Mouse (Mus musculus): Measurements from ENCODE around the gene H2al1i. TPM values are rescaled to one million over a fixed set of nuclear protein-coding genes. Genes with fewer than 3 reads are reported as not detected.
"Not testable (repeated sequence)": the region's sequence is repeated elsewhere in the genome, so short reads cannot be mapped to it uniquely, and the experiment has no call there.

The H2al1i gene
- polyA plus RNA-seq, 1 experiment = not detected

- not testable (repeated sequence) for H3K4me1 ChIP-seq (ENCODE audit: control insufficient read depth, insufficient read depth, insufficient read length, low read length); H3K36me3 ChIP-seq (ENCODE audit: control insufficient read depth, insufficient read depth, low read length); H3K27ac ChIP-seq (ENCODE audit: insufficient read depth, low read depth, low read length); H3K27me3 ChIP-seq (ENCODE audit: control insufficient read depth, insufficient read depth, low read length); H3K4me3 ChIP-seq (ENCODE audit: low read depth, low read length)
- no CpG with 5 or more reads among the region's 3 CpGs for WGBS
These were observed 6.5 kb upstream of the H2al1i start, which contains the start of gene H2al1g for GRCm38 (mm10) chrX:11317956-11318355. Gene H2al1g, plus strand, starts transcription at chrX:11318256.

DNA sequence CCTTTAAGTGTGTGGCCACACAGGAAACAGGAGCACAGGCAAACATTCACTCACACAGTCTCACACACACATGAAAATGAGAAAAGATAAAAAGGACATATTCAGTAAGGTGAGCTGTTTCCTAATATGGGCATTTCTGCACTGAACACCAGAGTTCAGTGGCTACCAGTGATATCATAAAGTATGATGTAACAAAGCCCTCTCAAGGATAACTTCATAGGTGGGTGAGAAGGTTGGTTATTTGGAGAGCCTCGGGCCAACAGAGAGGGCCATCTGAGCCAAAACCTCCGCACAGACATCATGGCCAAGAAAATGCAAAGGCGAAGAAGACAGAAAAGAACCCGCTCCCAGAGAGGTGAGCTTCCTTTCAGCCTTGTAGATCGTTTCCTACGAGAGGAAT is 3.3 kb upstream of the H2al1i start, which contains the start of gene H2al1h:
Gene H2al1h (plus strand): TSS at position 301 of the 400 bp plus-strand sequence.
- not testable (repeated sequence) for H3K27ac ChIP-seq (ENCODE audit: insufficient read depth, low read depth, low read length); H3K27me3 ChIP-seq (ENCODE audit: control insufficient read depth, insufficient read depth, low read length); H3K4me1 ChIP-seq (ENCODE audit: control insufficient read depth, insufficient read depth, insufficient read length, low read length); H3K36me3 ChIP-seq (ENCODE audit: control insufficient read depth, insufficient read depth, low read length); H3K4me3 ChIP-seq (ENCODE audit: low read depth, low read length)
- WGBS = no CpG with 5 or more reads among the region's 6 CpGs

DNA sequence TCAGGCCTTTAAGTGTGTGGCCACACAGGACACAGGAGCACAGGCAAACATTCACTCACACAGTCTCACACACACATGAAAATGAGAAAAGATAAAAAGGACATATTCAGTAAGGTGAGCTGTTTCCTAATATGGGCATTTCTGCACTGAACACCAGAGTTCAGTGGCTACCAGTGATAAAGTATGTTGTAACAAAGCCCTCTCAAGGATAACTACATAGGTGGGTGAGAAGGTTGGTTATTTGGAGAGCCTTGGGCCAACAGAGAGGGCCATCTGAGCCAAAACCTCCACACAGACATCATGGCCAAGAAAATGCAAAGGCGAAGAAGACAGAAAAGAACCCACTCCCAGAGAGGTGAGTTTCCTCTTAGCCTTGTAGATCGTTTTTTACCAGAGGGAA is 3.1 kb downstream of the H2al1i start, which contains the start of gene H2al1j:
Gene H2al1j (plus strand): TSS at position 301 of the 400 bp plus-strand sequence.
- not testable (repeated sequence) for H3K27ac ChIP-seq (ENCODE audit: insufficient read depth, low read depth, low read length); H3K36me3 ChIP-seq (ENCODE audit: control insufficient read depth, insufficient read depth, low read length); H3K4me3 ChIP-seq (ENCODE audit: low read depth, low read length); H3K27me3 ChIP-seq (ENCODE audit: control insufficient read depth, insufficient read depth, low read length); H3K4me1 ChIP-seq (ENCODE audit: control insufficient read depth, insufficient read depth, insufficient read length, low read length)
- 94% methylated on average over 2 of the region's 2 CpGs for WGBS

- Histone ChIP-seq H3K4me3 (ENCODE audit: low read depth, low read length) (no peak overlapping the region), H3K36me3 (ENCODE audit: control insufficient read depth, insufficient read depth, low read length) (no peaks in the 10 kb centered on the region), H3K4me1 (ENCODE audit: control insufficient read depth, insufficient read depth, insufficient read length, low read length) (no peaks in the 10 kb centered on the region), H3K27ac (ENCODE audit: insufficient read depth, low read depth, low read length) (no peak overlapping the region), H3K27me3 (ENCODE audit: control insufficient read depth, insufficient read depth, low read length) (no peaks in the 10 kb centered on the region)
- WGBS = 73% methylated on average over 9 of the region's 9 CpGs
- TF ChIP-seq CTCF (IDR thresholded peaks at IDR 0.05; ENCODE audit: extremely low read depth, insufficient read length, insufficient replicate concordance, low read depth, low read length) = no peak
- TF ChIP-seq POLR2A (IDR thresholded peaks at IDR 0.05; ENCODE audit: low read depth, low read length) = no peak
These were observed 21.3 kb downstream of the H2al1i start for GRCm38 (mm10) chrX:11345762-11346161.

- Histone ChIP-seq H3K36me3 (ENCODE audit: control insufficient read depth, insufficient read depth, low read length) (no peaks in the 10 kb centered on the region), H3K4me1 (ENCODE audit: control insufficient read depth, insufficient read depth, insufficient read length, low read length) (no peaks in the 10 kb centered on the region), H3K27me3 (ENCODE audit: control insufficient read depth, insufficient read depth, low read length) (no peaks in the 10 kb centered on the region), H3K4me3 (ENCODE audit: low read depth, low read length) (no peak overlapping the region), H3K27ac (ENCODE audit: insufficient read depth, low read depth, low read length) (no peak overlapping the region)
- TF ChIP-seq CTCF (IDR thresholded peaks at IDR 0.05; ENCODE audit: extremely low read depth, insufficient read length, insufficient replicate concordance, low read depth, low read length) (no peak), POLR2A (IDR thresholded peaks at IDR 0.05; ENCODE audit: low read depth, low read length) (no peak)
- 91% methylated on average over 3 of the region's 3 CpGs for WGBS
These were observed 22.3 kb downstream of the H2al1i start for GRCm38 (mm10) chrX:11346756-11347155.

DNA sequence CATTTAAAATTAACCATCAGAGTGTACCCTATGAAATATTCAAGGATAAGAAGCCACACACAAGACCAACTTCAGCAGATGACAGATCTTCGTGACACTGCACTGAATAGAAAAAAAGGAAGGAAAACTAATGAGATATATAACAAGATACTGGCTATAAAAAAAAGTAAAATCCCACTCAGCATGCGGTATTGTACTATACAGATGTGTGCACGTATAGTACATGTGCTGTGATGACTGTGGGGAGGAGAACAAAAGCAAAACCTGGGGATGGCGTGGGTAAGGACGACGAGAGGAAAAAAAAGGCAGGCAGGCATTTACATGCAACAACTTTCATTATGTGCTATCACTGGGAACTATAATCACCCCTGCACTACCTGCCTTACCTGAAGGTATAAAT is 36.4 kb downstream of the H2al1i start:
- no peaks in the 10 kb centered on the region for H3K4me1 ChIP-seq (ENCODE audit: control insufficient read depth, insufficient read depth, insufficient read length, low read length)
- H3K27ac ChIP-seq (ENCODE audit: insufficient read depth, low read depth, low read length) = no peak overlapping the region
- TF ChIP-seq CTCF (IDR thresholded peaks at IDR 0.05; ENCODE audit: extremely low read depth, insufficient read length, insufficient replicate concordance, low read depth, low read length) = no peak
- no peak for TF ChIP-seq POLR2A (IDR thresholded peaks at IDR 0.05; ENCODE audit: low read depth, low read length)
- no peaks in the 10 kb centered on the region for H3K27me3 ChIP-seq (ENCODE audit: control insufficient read depth, insufficient read depth, low read length)
- WGBS = 65% methylated on average over 6 of the region's 6 CpGs
- H3K4me3 ChIP-seq (ENCODE audit: low read depth, low read length) = no peak overlapping the region
- H3K36me3 ChIP-seq (ENCODE audit: control insufficient read depth, insufficient read depth, low read length) = no peaks in the 10 kb centered on the region

- Histone ChIP-seq H3K36me3 (ENCODE audit: control insufficient read depth, insufficient read depth, low read length) (no peaks in the 10 kb centered on the region), H3K4me3 (ENCODE audit: low read depth, low read length) (no peak overlapping the region), H3K27ac (ENCODE audit: insufficient read depth, low read depth, low read length) (no peak overlapping the region), H3K4me1 (ENCODE audit: control insufficient read depth, insufficient read depth, insufficient read length, low read length) (no peaks in the 10 kb centered on the region), H3K27me3 (ENCODE audit: control insufficient read depth, insufficient read depth, low read length) (no peaks in the 10 kb centered on the region)
- 78% methylated on average over 2 of the region's 2 CpGs for WGBS
- TF ChIP-seq CTCF (IDR thresholded peaks at IDR 0.05; ENCODE audit: extremely low read depth, insufficient read length, insufficient replicate concordance, low read depth, low read length) = no peak
- no peak for TF ChIP-seq POLR2A (IDR thresholded peaks at IDR 0.05; ENCODE audit: low read depth, low read length)
These were observed 36.8 kb downstream of the H2al1i start for GRCm38 (mm10) chrX:11361261-11361660.

DNA sequence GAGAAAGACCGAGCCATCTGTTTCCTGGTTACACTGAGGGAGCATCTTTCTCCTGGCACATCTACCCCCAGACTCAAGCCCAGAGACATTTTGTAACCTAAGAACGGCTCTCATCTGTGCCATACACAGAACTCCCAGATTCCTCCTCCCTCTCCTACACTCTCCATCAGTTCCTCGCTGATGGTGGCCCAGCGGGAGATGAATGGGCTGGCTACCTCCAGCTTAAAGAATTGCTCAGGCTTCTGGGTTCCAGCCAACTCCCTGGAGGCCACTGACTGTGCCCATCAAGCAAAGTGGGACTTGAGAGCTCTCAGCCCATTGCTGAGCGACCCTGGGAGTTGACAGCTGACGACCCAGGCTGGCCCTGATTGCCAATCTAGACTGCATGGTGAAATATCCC is 39.4 kb downstream of the H2al1i start:
- H3K36me3 ChIP-seq (ENCODE audit: control insufficient read depth, insufficient read depth, low read length) = no peaks in the 10 kb centered on the region
- H3K4me3 ChIP-seq (ENCODE audit: low read depth, low read length) = no peak overlapping the region
- H3K27ac ChIP-seq (ENCODE audit: insufficient read depth, low read depth, low read length) = no peak overlapping the region
- 79% methylated on average over 6 of the region's 6 CpGs for WGBS
- no peaks in the 10 kb centered on the region for H3K27me3 ChIP-seq (ENCODE audit: control insufficient read depth, insufficient read depth, low read length)
- no peaks in the 10 kb centered on the region for H3K4me1 ChIP-seq (ENCODE audit: control insufficient read depth, insufficient read depth, insufficient read length, low read length)
- TF ChIP-seq POLR2A (IDR thresholded peaks at IDR 0.05; ENCODE audit: low read depth, low read length) = no peak
- TF ChIP-seq CTCF (IDR thresholded peaks at IDR 0.05; ENCODE audit: extremely low read depth, insufficient read length, insufficient replicate concordance, low read depth, low read length) = no peak
